Mouse (Mus musculus): Measurements from ENCODE around the gene Neurl2.

GRCm38 (mm10) chr2:164781876-164782275, 51.4 kb downstream of the Neurl2 start:
- TF ChIP-seq POLR2A (IDR thresholded peaks at IDR 0.05; ENCODE audit: extremely low read depth, insufficient read depth, low read length) (no peak), CTCF (IDR thresholded peaks at IDR 0.05; ENCODE audit: low read depth, low read length) (no peak)
